Mouse (Mus musculus) layer of hippocampus, postnatal 10 days (tissue): ENCODE measurements around the gene Tgfbr1. TPM values are rescaled to one million over a fixed set of nuclear protein-coding genes. Genes with fewer than 3 reads are reported as not detected.

Source experiments
- total RNA-seq, 2 experiments: library from RNA; stranded (reverse); gene quantifications; 2 replicates each; pipeline ENCODE4 v1.2.3; 2021

Gene Tgfbr1
- total RNA-seq, 2 experiments from 2014 or later, result 24.3 to 26.8 TPM

Other genes with a start within 250 kb of the Tgfbr1 start
- gene Col15a1, start 145.1 kb upstream of the Tgfbr1 start, total RNA-seq, result 10 to 100 TPM; 16.0 TPM
- 100 to 1,000 TPM; 188 to 194 TPM for gene Alg2, start 121.1 kb downstream of the Tgfbr1 start, total RNA-seq
- 10 to 100 TPM; 71.5 to 74.1 TPM for gene Sec61b, start 121.4 kb downstream of the Tgfbr1 start, total RNA-seq